Mouse (Mus musculus): Measurements from ENCODE around the gene Hsdl1.

DNA sequence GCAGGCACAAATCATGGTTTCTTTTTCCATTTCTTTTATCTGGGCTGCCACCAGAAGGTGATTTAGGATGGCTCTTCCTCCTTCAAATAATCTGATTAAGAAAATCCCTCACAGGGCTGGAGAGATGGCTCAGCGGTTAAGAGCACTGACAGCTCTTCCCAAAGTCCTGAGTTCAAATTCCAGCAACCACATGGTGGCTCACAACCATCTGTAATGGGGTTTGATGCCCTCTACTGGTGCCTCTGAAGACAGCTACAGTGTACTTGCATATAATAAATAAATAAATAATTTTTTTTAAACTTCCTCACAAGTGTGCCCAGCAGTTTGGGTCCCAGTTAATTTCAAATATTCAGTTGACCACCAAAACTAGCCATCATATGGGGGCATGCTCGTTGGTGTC lies 31.2 kb upstream of the Hsdl1 start:
- TF ChIP-seq CTCF (IDR thresholded peaks at IDR 0.05; ENCODE audit: low read depth, low read length) (no peak), POLR2A (IDR thresholded peaks at IDR 0.05; ENCODE audit: extremely low read depth, insufficient read depth, low read length) (no peak)

Data from liver, adult 2 months (tissue).